Mouse (Mus musculus) brain, embryonic 18.5 days (tissue): ENCODE measurements around the gene Gm20388.

Experiments used
- DNase-seq: peaks from one replicate; pipeline ENCODE4 v3.0.0-alpha.2; 2012; ENCODE audit warnings: low read depth, low spot score

The Gm20388 gene

GRCm38 (mm10) chr8:121062521-121062920 lies 1151.9 kb downstream of the Gm20388 start:
- DNase-seq = no peak

- no peak for DNase-seq
Observed at GRCm38 (mm10) chr8:121063649-121064048, 1153.0 kb downstream of the Gm20388 start.

- no peak for DNase-seq
Observed at GRCm38 (mm10) chr8:121071454-121071853, 1160.8 kb downstream of the Gm20388 start.

GRCm38 (mm10) chr8:121072406-121073130 lies 1161.9 kb downstream of the Gm20388 start:
- no peak for DNase-seq

GRCm38 (mm10) chr8:121073174-121074107 lies 1162.8 kb downstream of the Gm20388 start:
- no peak for DNase-seq

GRCm38 (mm10) chr8:121074108-121074847 lies 1163.6 kb downstream of the Gm20388 start:
- no peak for DNase-seq

- no peak for DNase-seq
Observed at GRCm38 (mm10) chr8:121074848-121075145, 1164.2 kb downstream of the Gm20388 start.

- no peak for DNase-seq
Observed at GRCm38 (mm10) chr8:121075936-121076335, 1165.3 kb downstream of the Gm20388 start.

GRCm38 (mm10) chr8:121076555-121076954 lies 1165.9 kb downstream of the Gm20388 start:
- no peak for DNase-seq

GRCm38 (mm10) chr8:121078721-121079120 lies 1168.1 kb downstream of the Gm20388 start:
- DNase-seq = no peak

GRCm38 (mm10) chr8:121079201-121079600 lies 1168.6 kb downstream of the Gm20388 start:
- no peak for DNase-seq

GRCm38 (mm10) chr8:121079944-121080343 lies 1169.3 kb downstream of the Gm20388 start:
- DNase-seq = no peak

GRCm38 (mm10) chr8:121080361-121081090 lies 1169.9 kb downstream of the Gm20388 start:
- DNase-seq = no peak

- no peak for DNase-seq
Observed at GRCm38 (mm10) chr8:121081398-121081797, 1170.8 kb downstream of the Gm20388 start.

- no peak for DNase-seq
Observed at GRCm38 (mm10) chr8:121082218-121083092, 1171.8 kb downstream of the Gm20388 start.

- DNase-seq = no peak
Observed at GRCm38 (mm10) chr8:121083093-121083935, 1172.7 kb downstream of the Gm20388 start.

- DNase-seq = no peak
Observed at GRCm38 (mm10) chr8:121083936-121084209, 1173.2 kb downstream of the Gm20388 start.

- DNase-seq = no peak
Observed at GRCm38 (mm10) chr8:121084210-121084951, 1173.7 kb downstream of the Gm20388 start, which contains the start of gene Foxf1. TSS of gene Foxf1 (plus strand) at chr8:121084386.

- DNase-seq = no peak
Observed at GRCm38 (mm10) chr8:121085011-121085410, 1174.4 kb downstream of the Gm20388 start.
